Mouse (Mus musculus) kidney, postnatal 14 days (tissue): ENCODE results near the gene Dpm2.

ENCODE experiments used
- DNase-seq: peaks from one replicate; pipeline ENCODE4 v3.0.0; 2022; ENCODE audit warnings: mixed read lengths

Gene Dpm2

DNA sequence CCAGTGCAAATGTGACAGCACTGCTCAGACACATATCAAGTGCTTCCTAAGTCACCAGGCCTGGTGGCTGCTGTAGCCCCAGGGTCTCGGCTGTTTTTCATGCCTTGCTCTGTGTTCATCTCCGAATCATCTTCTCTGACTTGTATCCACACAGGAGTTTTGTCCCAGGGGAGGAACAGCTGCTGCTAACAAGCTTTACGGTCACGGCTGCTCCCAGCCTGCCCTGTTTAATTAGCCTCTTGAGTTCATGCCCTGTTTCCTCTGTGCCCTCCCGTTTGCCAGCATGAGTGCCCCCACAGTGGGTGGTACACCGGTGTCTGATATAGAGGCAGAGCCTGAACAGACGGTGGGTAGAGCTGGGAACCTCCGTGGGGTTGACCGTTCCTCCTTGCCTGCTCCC, 47.4 kb downstream of the Dpm2 start:
- DNase-seq: no peak

DNA sequence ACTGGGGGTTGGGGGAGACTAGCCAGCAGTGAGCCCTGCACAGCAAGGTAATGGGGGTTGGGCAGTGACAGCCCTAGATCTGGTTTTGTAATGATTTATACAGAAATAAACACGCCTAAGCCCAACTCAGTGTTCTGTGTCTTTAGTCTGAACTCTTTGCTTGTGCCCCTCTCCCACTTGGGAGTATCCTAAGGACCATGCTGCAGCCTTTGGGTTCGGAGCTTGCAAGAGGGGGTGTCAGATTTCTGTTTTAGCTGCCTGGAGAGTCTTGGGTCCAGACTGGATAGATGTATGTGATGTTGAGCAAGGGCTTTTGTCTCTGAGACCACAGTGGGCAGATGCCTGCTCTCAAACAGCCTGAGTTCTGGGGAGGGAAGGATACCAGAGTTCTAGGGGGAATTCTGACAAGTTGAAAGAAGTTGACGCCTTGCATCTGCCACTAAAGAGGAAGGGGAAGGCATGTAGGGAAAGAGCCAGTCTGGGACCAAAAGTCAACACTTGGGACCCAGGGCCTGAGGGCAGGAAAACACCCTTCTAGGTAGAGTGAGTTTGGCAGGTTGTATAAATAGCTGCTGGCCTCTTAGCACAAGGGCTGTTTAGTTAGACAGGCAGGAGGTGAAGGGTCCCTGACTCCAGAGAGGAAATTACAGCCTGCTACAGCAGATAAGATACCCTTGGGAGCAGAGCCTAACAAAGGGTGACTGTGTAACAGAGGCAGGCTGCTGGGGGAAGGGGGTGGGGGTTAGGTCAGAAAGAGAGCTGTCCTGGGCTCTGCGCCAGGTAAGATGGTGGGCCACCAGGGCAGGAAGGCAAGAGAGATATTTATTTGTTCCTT, 50.2 kb downstream of the Dpm2 start:
- DNase-seq: peak; percentile 85

DNA sequence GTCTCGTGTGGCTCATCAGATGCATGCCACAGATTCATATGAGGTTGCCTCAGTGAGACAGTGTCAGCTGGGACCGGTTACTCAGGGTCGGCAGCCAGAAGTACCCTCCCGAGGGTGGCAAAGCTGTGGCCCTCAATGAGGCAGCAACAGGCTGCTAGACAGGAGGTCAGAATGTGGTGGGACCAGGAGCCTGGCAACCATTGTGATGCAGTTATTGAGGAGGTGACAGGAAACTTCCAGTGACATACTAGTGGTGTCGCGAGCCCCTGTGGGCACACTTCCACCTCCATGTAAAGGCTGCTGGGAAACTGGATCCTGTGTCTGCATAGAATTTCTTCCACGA, 50.8 kb downstream of the Dpm2 start, which contains the start of gene Ak1:
Gene Ak1 (plus strand): TSS at position 242 of the 343 bp plus-strand sequence.
- DNase-seq: no peak
